Mouse (Mus musculus): ENCODE measurements around the gene Phf7. TPM values are rescaled to one million over a fixed set of nuclear protein-coding genes. Genes with fewer than 3 reads are reported as not detected.

Gene Phf7
- polyA plus RNA-seq (2017; shearing (Covaris generic)) = 8.5 TPM

GRCm38 (mm10) chr14:31251084-31251604 lies at the start of gene Phf7, which contains the start of gene Bap1:
Gene Phf7, minus strand, starts transcription at chr14:31251317.
Gene Bap1, plus strand, starts transcription at chr14:31251450.

GRCm38 (mm10) chr14:31217666-31218065 lies 33.5 kb downstream of the Phf7 start, which contains the start of gene Sema3g:
Gene Sema3g, plus strand, starts transcription at chr14:31217860.

GRCm38 (mm10) chr14:31216846-31217245 lies 34.3 kb downstream of the Phf7 start, which contains the start of gene Nisch:
Gene Nisch, minus strand, starts transcription at chr14:31216946.

GRCm38 (mm10) chr14:31208084-31208483 lies 43.0 kb downstream of the Phf7 start, which contains the start of gene Tnnc1:
Gene Tnnc1, plus strand, starts transcription at chr14:31208312.

Other genes starting within 250 kb of the Phf7 start
- 8.1 TPM for gene Glt8d1, start 249.9 kb downstream of the Phf7 start, polyA plus RNA-seq (2017; shearing (Covaris generic))
- gene Spcs1, start 249.6 kb downstream of the Phf7 start, polyA plus RNA-seq (2017; shearing (Covaris generic)) = 160 TPM
- gene Pbrm1, start 232.2 kb downstream of the Phf7 start, polyA plus RNA-seq (2017; shearing (Covaris generic)) = 181 TPM
- 134 TPM for gene Gnl3, start 232.2 kb downstream of the Phf7 start, polyA plus RNA-seq (2017; shearing (Covaris generic))
- 63.6 TPM for gene Smim4, start 122.4 kb downstream of the Phf7 start, polyA plus RNA-seq (2017; shearing (Covaris generic))
- gene Nt5dc2, start 120.3 kb downstream of the Phf7 start, polyA plus RNA-seq (2017; shearing (Covaris generic)) = 0.71 TPM
- 0.25 TPM for gene Stab1, start 82.7 kb downstream of the Phf7 start, polyA plus RNA-seq (2017; shearing (Covaris generic))
- gene Tnnc1, start 43.0 kb downstream of the Phf7 start, polyA plus RNA-seq (2017; shearing (Covaris generic)) = not detected
- 291 TPM for gene Nisch, start 34.4 kb downstream of the Phf7 start, polyA plus RNA-seq (2017; shearing (Covaris generic))
- gene Sema3g, start 33.5 kb downstream of the Phf7 start, polyA plus RNA-seq (2017; shearing (Covaris generic)) = not detected
- 108 TPM for gene Bap1, start 133 bp upstream of the Phf7 start, polyA plus RNA-seq (2017; shearing (Covaris generic))
- not detected for gene Dnah1, start 72.6 kb upstream of the Phf7 start, polyA plus RNA-seq (2017; shearing (Covaris generic))
- gene Capn7, start 85.3 kb upstream of the Phf7 start, polyA plus RNA-seq (2017; shearing (Covaris generic)) = 71.1 TPM
- gene Sh3bp5, start 184.8 kb upstream of the Phf7 start, polyA plus RNA-seq (2017; shearing (Covaris generic)) = 127 TPM
- gene Eaf1, start 243.1 kb upstream of the Phf7 start, polyA plus RNA-seq (2017; shearing (Covaris generic)) = 23.8 TPM
- 42.8 TPM for gene Mettl6, start 243.7 kb upstream of the Phf7 start, polyA plus RNA-seq (2017; shearing (Covaris generic))